Mouse (Mus musculus) spleen, adult 2 months (tissue): Measurements from ENCODE around the gene Gm10037.

Experiments
- CTCF ChIP-seq: fragments of 200-500 bp; IDR thresholded peaks from 2 replicates; pipeline ENCODE4 v1.5.1; 2011; ENCODE audit warnings: mild to moderate bottlenecking, inconsistent platforms; ENCODE audit not compliant: insufficient read depth, insufficient read length, insufficient replicate concordance; ENCODE audit errors: extremely low read depth
- POLR2A ChIP-seq: fragments of 200-500 bp; IDR thresholded peaks from 2 replicates; pipeline ENCODE4 v1.6.1; 2011; ENCODE audit warnings: low read depth, low read length, inconsistent platforms

DNA sequence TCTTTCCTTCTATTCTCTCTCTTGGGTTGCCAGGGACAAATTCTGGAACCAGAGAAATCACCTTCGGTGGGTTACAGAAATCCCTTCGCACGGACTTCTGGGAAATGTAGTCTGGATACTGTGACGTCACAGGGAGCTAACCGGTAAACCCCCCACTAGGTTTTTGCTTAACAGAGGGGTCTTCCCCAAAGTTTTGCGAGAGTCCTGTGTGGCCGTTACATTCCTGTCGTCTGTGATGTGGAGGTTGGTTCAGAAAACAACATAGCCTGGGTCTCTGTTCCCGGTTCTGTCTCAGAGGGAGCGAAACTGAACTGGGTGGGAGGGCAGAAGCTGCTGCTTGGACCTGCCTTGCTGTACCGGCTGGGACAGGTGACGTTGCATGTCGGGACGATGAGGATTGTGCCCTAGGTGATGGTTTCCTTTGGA, at the start of gene Gm10037:
- TF ChIP-seq CTCF (no peak), POLR2A (no peak)
